Mouse (Mus musculus): ENCODE data around the gene Psmb3.

GRCm38 (mm10) chr11:97664339-97664665 lies 38.9 kb upstream of the Psmb3 start:
- TF ChIP-seq CTCF (IDR thresholded peaks at IDR 0.05; ENCODE audit: extremely low read depth, insufficient read depth, insufficient read length, insufficient replicate concordance) (no peak), POLR2A (IDR thresholded peaks at IDR 0.05; ENCODE audit: low read depth, low read length) (no peak)
